Mouse (Mus musculus): ENCODE measurements around the gene 1700061G19Rik.

1700061G19Rik gene

GRCm38 (mm10) chr17:56874936-56875651 is at the start of gene 1700061G19Rik:
Gene 1700061G19Rik (plus strand): TSS chr17:56875477.
- no peak for DNase-seq (ENCODE audit: low spot score)

- no peak for DNase-seq (ENCODE audit: low spot score)
Measured at GRCm38 (mm10) chr17:56826718-56827117, 48.6 kb upstream of the 1700061G19Rik start.

- DNase-seq (ENCODE audit: low spot score) = no peak
Measured at GRCm38 (mm10) chr17:56829171-56829570, 46.1 kb upstream of the 1700061G19Rik start.

- no peak for DNase-seq (ENCODE audit: low spot score)
Measured at GRCm38 (mm10) chr17:56829795-56830194, 45.5 kb upstream of the 1700061G19Rik start.

- DNase-seq (ENCODE audit: low spot score) = peak; percentile 24
Measured at GRCm38 (mm10) chr17:56830411-56831110, 44.7 kb upstream of the 1700061G19Rik start, which contains the start of gene Rfx2. Gene Rfx2 (minus strand): TSS chr17:56831013.

- peak; percentile 96 for DNase-seq (ENCODE audit: low spot score)
Measured at GRCm38 (mm10) chr17:56831111-56831816, 44.0 kb upstream of the 1700061G19Rik start.

GRCm38 (mm10) chr17:56832918-56833317 is 42.4 kb upstream of the 1700061G19Rik start:
- DNase-seq (ENCODE audit: low spot score) = no peak

GRCm38 (mm10) chr17:56833381-56833780 is 41.9 kb upstream of the 1700061G19Rik start:
- DNase-seq (ENCODE audit: low spot score) = no peak

GRCm38 (mm10) chr17:56836336-56836735 is 38.9 kb upstream of the 1700061G19Rik start:
- DNase-seq (ENCODE audit: low spot score) = no peak

- DNase-seq (ENCODE audit: low spot score) = no peak
Measured at GRCm38 (mm10) chr17:56840524-56840923, 34.8 kb upstream of the 1700061G19Rik start.

- DNase-seq (ENCODE audit: low spot score) = no peak
Measured at GRCm38 (mm10) chr17:56842173-56842572, 33.1 kb upstream of the 1700061G19Rik start.

GRCm38 (mm10) chr17:56843678-56844077 is 31.6 kb upstream of the 1700061G19Rik start:
- no peak for DNase-seq (ENCODE audit: low spot score)

- no peak for DNase-seq (ENCODE audit: low spot score)
Measured at GRCm38 (mm10) chr17:56848785-56849184, 26.5 kb upstream of the 1700061G19Rik start.

GRCm38 (mm10) chr17:56849710-56850109 is 25.6 kb upstream of the 1700061G19Rik start:
- DNase-seq (ENCODE audit: low spot score) = no peak

GRCm38 (mm10) chr17:56851167-56851566 is 24.1 kb upstream of the 1700061G19Rik start:
- DNase-seq (ENCODE audit: low spot score) = no peak

GRCm38 (mm10) chr17:56855421-56855820 is 19.9 kb upstream of the 1700061G19Rik start:
- DNase-seq (ENCODE audit: low spot score) = no peak

- DNase-seq (ENCODE audit: low spot score) = peak; percentile 77
Measured at GRCm38 (mm10) chr17:56858216-56858615, 17.1 kb upstream of the 1700061G19Rik start.

GRCm38 (mm10) chr17:56858922-56859321 is 16.4 kb upstream of the 1700061G19Rik start:
- DNase-seq (ENCODE audit: low spot score) = no peak

GRCm38 (mm10) chr17:56861197-56861596 is 14.1 kb upstream of the 1700061G19Rik start:
- DNase-seq (ENCODE audit: low spot score) = no peak

- DNase-seq (ENCODE audit: low spot score) = no peak
Measured at GRCm38 (mm10) chr17:56866071-56866470, 9.2 kb upstream of the 1700061G19Rik start.

GRCm38 (mm10) chr17:56869481-56869977 is 5.7 kb upstream of the 1700061G19Rik start:
- DNase-seq (ENCODE audit: low spot score) = no peak

- DNase-seq (ENCODE audit: low spot score) = no peak
Measured at GRCm38 (mm10) chr17:56870287-56870953, 4.9 kb upstream of the 1700061G19Rik start.

Measured in urinary bladder, postnatal 25 days (tissue).